Mouse (Mus musculus) olfactory bulb, adult 2 months (tissue): ENCODE data around the gene Myo18a.

ENCODE experiments used
- CTCF ChIP-seq: fragments of 200-500 bp; IDR thresholded peaks from 2 replicates; pipeline ENCODE4 v1.5.1; 2012; ENCODE audit warnings: low read depth, mild to moderate bottlenecking, low read length, moderate library complexity; ENCODE audit not compliant: insufficient read depth
- POLR2A ChIP-seq: fragments of 200-500 bp; IDR thresholded peaks from 2 replicates; pipeline ENCODE4 v1.6.1; 2012; ENCODE audit warnings: mild to moderate bottlenecking, low read depth, low read length, moderate library complexity; ENCODE audit not compliant: insufficient read depth

- TF ChIP-seq CTCF (no peak), POLR2A (no peak)
Observed at GRCm38 (mm10) chr11:77904707-77905106, 141.7 kb downstream of the Myo18a start.
